Mouse (Mus musculus) thymus, postnatal 10 days (tissue): Measurements from ENCODE around the gene Fam166a.
"Not testable (repeated sequence)": the region's sequence is repeated elsewhere in the genome, so short reads cannot be mapped to it uniquely, and the experiment has no call there.

Source experiments
- DNase-seq, 2 experiments: peaks; one replicate each; pipeline ENCODE4 v3.0.0; 2021; ENCODE audit warnings: low spot score in 2 of 2

Gene Fam166a

GRCm38 (mm10) chr2:25242101-25242506 lies 23.6 kb downstream of the Fam166a start, which contains the start of the genes Rnf208 and Cysrt1:
Gene Rnf208, plus strand, starts transcription at chr2:25242255.
Gene Cysrt1, minus strand, starts transcription at chr2:25242452.
- peak in 1 of 2 experiments; percentile 35 for DNase-seq

- DNase-seq = no peak
Observed at GRCm38 (mm10) chr2:25243342-25243741, 24.8 kb downstream of the Fam166a start.

- DNase-seq = no peak
Observed at GRCm38 (mm10) chr2:25244144-25244543, 25.6 kb downstream of the Fam166a start.

GRCm38 (mm10) chr2:25246183-25247072 lies 27.9 kb downstream of the Fam166a start, which contains the start of gene AL732309.1:
Gene AL732309.1, minus strand, starts transcription at chr2:25246863.
- DNase-seq = no peak

- no peak for DNase-seq
Observed at GRCm38 (mm10) chr2:25252331-25252730, 33.8 kb downstream of the Fam166a start.

- DNase-seq = peak; percentile 78 to 82
Observed at GRCm38 (mm10) chr2:25255284-25255779, 36.8 kb downstream of the Fam166a start, which contains the start of gene Tmem203. Gene Tmem203, plus strand, starts transcription at chr2:25255439.

- peak; percentile 40 to 68 for DNase-seq
Observed at GRCm38 (mm10) chr2:25256443-25257109, 38.0 kb downstream of the Fam166a start.

- DNase-seq = not testable (repeated sequence)
Observed at GRCm38 (mm10) chr2:25257250-25257649, 38.7 kb downstream of the Fam166a start.

- DNase-seq = no peak
Observed at GRCm38 (mm10) chr2:25258887-25259286, 40.3 kb downstream of the Fam166a start.

- DNase-seq = no peak
Observed at GRCm38 (mm10) chr2:25261870-25262269, 43.3 kb downstream of the Fam166a start.

GRCm38 (mm10) chr2:25262291-25262767 lies 43.8 kb downstream of the Fam166a start, which contains the start of gene Tprn:
Gene Tprn, plus strand, starts transcription at chr2:25262618.
- DNase-seq = peak; percentile 92 to 94

GRCm38 (mm10) chr2:25262795-25263622 lies 44.5 kb downstream of the Fam166a start:
- peak; percentile 47 to 63 for DNase-seq

GRCm38 (mm10) chr2:25263623-25264285 lies 45.2 kb downstream of the Fam166a start:
- no peak for DNase-seq

GRCm38 (mm10) chr2:25264286-25264660 lies 45.7 kb downstream of the Fam166a start:
- no peak for DNase-seq

GRCm38 (mm10) chr2:25264851-25265250 lies 46.3 kb downstream of the Fam166a start:
- no peak for DNase-seq

- no peak for DNase-seq
Observed at GRCm38 (mm10) chr2:25265897-25266656, 47.5 kb downstream of the Fam166a start.

GRCm38 (mm10) chr2:25266720-25267119 lies 48.2 kb downstream of the Fam166a start:
- no peak for DNase-seq

GRCm38 (mm10) chr2:25267241-25267640 lies 48.7 kb downstream of the Fam166a start:
- no peak for DNase-seq

GRCm38 (mm10) chr2:25267746-25268309 lies 49.3 kb downstream of the Fam166a start:
- DNase-seq = no peak
